In the genomic region with DNA sequence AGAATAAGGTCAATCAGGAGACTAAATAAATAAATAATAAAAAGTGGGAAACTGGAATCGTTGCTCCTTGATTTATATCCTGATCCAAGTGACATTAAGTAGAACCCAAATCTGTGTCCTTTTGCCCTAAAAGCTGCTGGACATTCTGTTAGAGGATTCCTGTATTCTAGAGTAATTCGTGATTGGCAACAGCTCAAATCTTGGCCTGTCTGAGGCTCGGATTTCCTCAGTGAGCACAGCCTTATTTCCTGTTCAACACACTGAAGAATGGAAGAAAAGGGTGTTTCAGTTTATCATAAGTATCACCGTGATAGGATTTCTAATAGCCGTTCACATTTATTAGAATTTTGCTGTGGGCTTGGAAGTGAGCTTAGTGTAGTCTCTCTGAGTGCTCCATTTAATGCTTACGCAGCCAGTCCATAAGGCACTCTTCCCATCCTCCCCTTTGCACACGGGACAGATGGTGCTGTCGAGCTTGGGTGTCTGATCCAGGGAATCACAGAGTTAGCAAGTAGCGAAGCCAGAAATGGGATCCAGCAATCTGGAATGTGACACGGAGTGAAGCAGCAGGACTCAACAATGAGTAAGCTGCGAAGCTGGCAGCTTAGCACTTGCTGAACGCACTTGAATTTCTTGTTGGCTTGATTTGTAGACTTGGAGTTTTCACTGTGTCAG, we compare ENCODE assay signal across 11 mouse cellular contexts. TPM values are rescaled to one million over a fixed set of nuclear protein-coding genes. Genes with fewer than 3 reads are reported as not detected.
DNase-seq lines count a peak whose midpoint lies in the region; ATAC-seq lines count a peak whose summit lies in the region.
"Had no signal": no experiment of that assay in that cellular context is flagged by ENCODE, and none has a peak within 500 bp of the region (broad histone marks: within the 10 kb centered on the region; RNA-seq: fewer than 3 reads in every experiment).

No protein-coding gene starts in this region.

- no peaks in the 10 kb centered on the region for H3K4me1 ChIP-seq in limb, embryonic 10.5 days

- intact Hi-C loops in heart, postnatal 25 days (cut with DNase I): no loop called here

- H3K27ac ChIP-seq in limb, embryonic 10.5 days: no peak overlapping the region
- H3K27ac ChIP-seq: liver, embryonic 14.5 days had no signal

- DNase-seq in heart, postnatal 4 days: peak; percentile 11
- no peak for DNase-seq in heart, postnatal 25 days (ENCODE audit: low spot score)
- peak; percentile 25 for DNase-seq in fibroblast of lung, adult 2 months (ENCODE audit: low read depth)
- DNase-seq in left cerebral cortex, adult 11 months (ENCODE audit: low spot score): peak; percentile 72
- DNase-seq in skeletal muscle tissue, adult 2 months (ENCODE audit: low read depth, low spot score): peak; percentile 9
- no peak for DNase-seq in limb, embryonic 10.5 days (ENCODE audit: low spot score)
- DNase-seq in gastrocnemius, adult 8-10 months (ENCODE audit: low spot score in 2 of 2): no peak
- DNase-seq: adrenal gland, postnatal 14 days; midbrain, embryonic 14.5 days had no signal

- ATAC-seq in megakaryocyte progenitor cell, adult 5-6 weeks (replicated peaks; ENCODE audit: poor library complexity): no peak

- no peaks in the 10 kb centered on the region for H3K9me3 ChIP-seq in limb, embryonic 10.5 days (replicated peaks)

- H3K27me3 ChIP-seq in limb, embryonic 10.5 days (ENCODE audit: low read depth, poor library complexity, severe bottlenecking): no peaks in the 10 kb centered on the region

- WGBS in limb, embryonic 10.5 days: 89% methylated on average over 12 of the region's 12 CpGs

- no peaks in the 10 kb centered on the region for H3K36me3 ChIP-seq in limb, embryonic 10.5 days

- no peak overlapping the region for H3K4me3 ChIP-seq in limb, embryonic 10.5 days

RNA-seq across cellular contexts. Expression of gene Adamts18, which starts 25.0 kb away (rescaled TPM):
- total RNA-seq in heart, postnatal 4 days (2021): under 1 TPM; 0.12 to 0.20 TPM
- not detected for total RNA-seq in heart, postnatal 25 days (2021)
- not detected in 2 replicates for total RNA-seq in megakaryocyte progenitor cell, adult 5-6 weeks (2015)
- not detected in 2 replicates for total RNA-seq in megakaryocyte progenitor cell, adult 5-6 weeks (2017)
- polyA plus RNA-seq in limb, embryonic 10.5 days (2016; fragmentation: Nextera tagmentation; extraction: Ambion mirVana): 5.1 and 5.7 TPM in 2 replicates
- under 1 TPM in 3 of 4 experiments, not detected in 1; 0.09 to 0.17 (median 0.13) TPM for total RNA-seq in gastrocnemius, adult 8-10 months (2022)

Comparison
In these comparisons a context has a peak if more than half of its experiments do, and no peak if none do; other contexts are left out.
1. DNase-seq: peak in heart, postnatal 4 days (single experiment), fibroblast of lung, adult 2 months (single experiment), left cerebral cortex, adult 11 months (single experiment) and skeletal muscle tissue, adult 2 months (single experiment); none in heart, postnatal 25 days (single experiment), limb, embryonic 10.5 days (single experiment) and gastrocnemius, adult 8-10 months (0 of 2).